Mouse (Mus musculus) liver, embryonic 13.5 days (tissue): ENCODE data around the gene Rab42. TPM values are rescaled to one million over a fixed set of nuclear protein-coding genes. Genes with fewer than 3 reads are reported as not detected.

Experiments
- ATAC-seq: fragments of 200-750 bp; cut with Nextera tagmentation; 2 replicates; pipeline ENCODE4 v1.8.0; 2017; ENCODE audit warnings: low read depth, mild to moderate bottlenecking, moderate number of reproducible peaks, moderate library complexity
- DNase-seq: peaks from one replicate; pipeline ENCODE4 v3.0.0; 2022
- H3K27ac ChIP-seq: fragments of 300-500 bp; sonication (generic); 2 replicates; pipeline ENCODE4 v1.5.1; 2015; ENCODE audit warnings: moderate library complexity, mild to moderate bottlenecking, inconsistent platforms
- H3K27me3 ChIP-seq: fragments of 300-500 bp; sonication (generic); 2 replicates; pipeline ENCODE4 v1.6.1; 2015; ENCODE audit warnings: mild to moderate bottlenecking, inconsistent platforms
- H3K36me3 ChIP-seq: fragments of 300-500 bp; sonication (generic); 2 replicates; pipeline ENCODE4 v1.6.1; 2015; ENCODE audit warnings: mild to moderate bottlenecking, inconsistent platforms
- H3K4me1 ChIP-seq: fragments of 300-500 bp; sonication (generic); replicated peaks from 2 replicates; pipeline ENCODE4 v1.6.1; 2015; ENCODE audit warnings: inconsistent platforms
- H3K4me2 ChIP-seq: fragments of 300-500 bp; sonication (generic); 2 replicates; pipeline ENCODE4 v1.6.1; 2015; ENCODE audit warnings: inconsistent platforms, mild to moderate bottlenecking, moderate library complexity
- H3K4me3 ChIP-seq: fragments of 300-500 bp; sonication (generic); replicated peaks from 2 replicates; pipeline ENCODE4 v1.5.1; 2015; ENCODE audit warnings: mild to moderate bottlenecking, inconsistent platforms
- H3K9ac ChIP-seq: fragments of 300-500 bp; sonication (generic); 2 replicates; pipeline ENCODE4 v1.6.1; 2015; ENCODE audit warnings: mild to moderate bottlenecking, inconsistent platforms
- H3K9me3 ChIP-seq: fragments of 300-500 bp; sonication (generic); replicated peaks from 2 replicates; pipeline ENCODE4 v1.6.1; 2016; ENCODE audit warnings: inconsistent platforms
- WGBS: fragments of 180-500 bp; shearing (Covaris S2); methylation state at CpG from one replicate; pipeline ENCODE4 v1.1.7; 2015; ENCODE audit not compliant: insufficient replicate concordance; 5-methylcytosine and 5-hydroxymethylcytosine counted together
- polyA plus RNA-seq: library from polyadenylated mRNA; unstranded; fragments of >200 nt; fragmentation: Nextera tagmentation; extraction: Ambion mirVana; gene quantifications from 2 replicates; pipeline ENCODE4 v1.2.1, GENCODE M21; 2015

Gene Rab42
- polyA plus RNA-seq, 1 experiment from 2014 or later: 0.44 TPM

- H3K9ac ChIP-seq: 0 out of 2 replicates have a peak overlapping the region, but pooled peaks have one; percentile 26
- DNase-seq (no peak), ATAC-seq (peak; percentile 48; the same call in 1 of the 2 replicates)
- no peaks in the 10 kb centered on the region for H3K9me3 ChIP-seq
- H3K27me3 ChIP-seq: no peaks in the 10 kb centered on the region
- 27% methylated on average over 2 of the region's 2 CpGs for WGBS
- H3K27ac ChIP-seq: peak overlapping the region; percentile 31
- H3K36me3 ChIP-seq: peaks cover 42% of the 10 kb centered on the region
- H3K4me2 ChIP-seq: no peak overlapping the region
- no peak overlapping the region for H3K4me3 ChIP-seq
- peaks cover 50% of the 10 kb centered on the region for H3K4me1 ChIP-seq
Measured at GRCm38 (mm10) chr4:132253622-132254021, 49.6 kb downstream of the Rab42 start.

- H3K27ac ChIP-seq: no peak overlapping the region
- no peak overlapping the region for H3K4me3 ChIP-seq
- no peaks in the 10 kb centered on the region for H3K27me3 ChIP-seq
- peaks cover 44% of the 10 kb centered on the region for H3K36me3 ChIP-seq
- no peak overlapping the region for H3K9ac ChIP-seq
- DNase-seq: no peak
- no peak for ATAC-seq
- no peaks in the 10 kb centered on the region for H3K9me3 ChIP-seq
- no peak overlapping the region for H3K4me2 ChIP-seq
- H3K4me1 ChIP-seq: peaks cover 48% of the 10 kb centered on the region
- 75% methylated on average over 8 of the region's 8 CpGs for WGBS
Measured at GRCm38 (mm10) chr4:132253128-132253527, 50.1 kb downstream of the Rab42 start.

Other genes starting within 250 kb of the Rab42 start
- 0.39 and 0.63 TPM in 2 replicates for gene Gm10300, start 228.7 kb downstream of the Rab42 start, polyA plus RNA-seq
- 147 and 193 TPM in 2 replicates for gene Epb41, start 228.1 kb downstream of the Rab42 start, polyA plus RNA-seq
- 0.05 TPM in 2 replicates for gene Oprd1, start 158.9 kb downstream of the Rab42 start, polyA plus RNA-seq
- gene Ythdf2, start 91.1 kb downstream of the Rab42 start, polyA plus RNA-seq: 40.3 and 48.5 TPM in 2 replicates
- gene Gmeb1, start 41.8 kb downstream of the Rab42 start, polyA plus RNA-seq: 16.9 and 17.3 TPM in 2 replicates
- gene Taf12, start 29.0 kb downstream of the Rab42 start, polyA plus RNA-seq: 53.3 and 62.2 TPM in 2 replicates
- 43.1 and 45.3 TPM in 2 replicates for gene Trnau1ap, start 26.2 kb upstream of the Rab42 start, polyA plus RNA-seq
- 79.4 and 80.2 TPM in 2 replicates for gene Rcc1, start 50.2 kb upstream of the Rab42 start, polyA plus RNA-seq
- gene Phactr4, start 119.1 kb upstream of the Rab42 start, polyA plus RNA-seq: 10.3 and 12.5 TPM in 2 replicates
- 17.1 and 19.7 TPM in 2 replicates for gene Med18, start 160.5 kb upstream of the Rab42 start, polyA plus RNA-seq
- gene Sesn2, start 207.1 kb upstream of the Rab42 start, polyA plus RNA-seq: 7.0 TPM in 2 replicates
- gene Atpif1, start 230.3 kb upstream of the Rab42 start, polyA plus RNA-seq: 1,559 and 1,572 TPM in 2 replicates
- gene Dnajc8, start 232.2 kb upstream of the Rab42 start, polyA plus RNA-seq: 125 and 148 TPM in 2 replicates